Mouse (Mus musculus) common myeloid progenitor, adult 5-6 weeks (primary cell): Measurements from ENCODE around the gene Man2b1. TPM values are rescaled to one million over a fixed set of nuclear protein-coding genes. Genes with fewer than 3 reads are reported as not detected.
A peak's percentile ranks its signal among the peaks of the same experiment; 100 is the strongest.

ENCODE experiments used
- ATAC-seq: replicated peaks from 2 replicates; pipeline ENCODE4 v1.8.0; 2016; ENCODE audit warnings: low read depth, mild to moderate bottlenecking, moderate TSS enrichment, inconsistent platforms; ENCODE audit not compliant: poor library complexity, severe bottlenecking
- total RNA-seq: library from RNA; stranded (forward); fragments of 200-1000, 187-1606 nt; gene quantifications from 2 replicates; pipeline ENCODE4 v1.2.3, GENCODE M21; 2017

Gene Man2b1
- 39.6 and 42.0 TPM in 2 replicates for total RNA-seq

GRCm38 (mm10) chr8:85083108-85083813 lies at the start of gene Man2b1:
Gene Man2b1 (plus strand): TSS chr8:85083270.
- peak; percentile 64 for ATAC-seq

- ATAC-seq, result no peak
Observed at GRCm38 (mm10) chr8:85033867-85034266, 49.2 kb upstream of the Man2b1 start.

GRCm38 (mm10) chr8:85034764-85035163 lies 48.3 kb upstream of the Man2b1 start:
- ATAC-seq, result peak; percentile 31

- ATAC-seq, result no peak
Observed at GRCm38 (mm10) chr8:85035165-85035727, 47.8 kb upstream of the Man2b1 start.

GRCm38 (mm10) chr8:85035728-85036310 lies 47.3 kb upstream of the Man2b1 start:
- ATAC-seq, result 0 out of 2 replicates have a peak, but pooled peaks have one; percentile 12

- ATAC-seq, result peak; percentile 1; the same call in 1 of the 2 replicates
Observed at GRCm38 (mm10) chr8:85036381-85036717, 46.7 kb upstream of the Man2b1 start.

- ATAC-seq, result peak; percentile 80
Observed at GRCm38 (mm10) chr8:85036718-85037365, 46.2 kb upstream of the Man2b1 start, which contains the start of gene Tnpo2. Gene Tnpo2 (plus strand): TSS chr8:85036915.

- peak; percentile 7 for ATAC-seq
Observed at GRCm38 (mm10) chr8:85037366-85037680, 45.7 kb upstream of the Man2b1 start.

GRCm38 (mm10) chr8:85037681-85038531 lies 45.2 kb upstream of the Man2b1 start:
- no peak; the same call in 1 of the 2 replicates for ATAC-seq

GRCm38 (mm10) chr8:85043619-85044018 lies 39.5 kb upstream of the Man2b1 start:
- no peak for ATAC-seq

- no peak for ATAC-seq
Observed at GRCm38 (mm10) chr8:85057367-85057766, 25.7 kb upstream of the Man2b1 start.

- peak; percentile 90 for ATAC-seq
Observed at GRCm38 (mm10) chr8:85059879-85060616, 23.0 kb upstream of the Man2b1 start, which contains the start of gene Fbxw9. Gene Fbxw9 (plus strand): TSS chr8:85060055.

GRCm38 (mm10) chr8:85062603-85063002 lies 20.5 kb upstream of the Man2b1 start:
- ATAC-seq, result no peak

GRCm38 (mm10) chr8:85065213-85065612 lies 17.9 kb upstream of the Man2b1 start:
- no peak for ATAC-seq

- ATAC-seq, result no peak
Observed at GRCm38 (mm10) chr8:85067155-85067554, 15.9 kb upstream of the Man2b1 start.

- ATAC-seq, result no peak
Observed at GRCm38 (mm10) chr8:85067982-85068381, 15.1 kb upstream of the Man2b1 start, which contains the start of gene Gm5741. Gene Gm5741 (minus strand): TSS chr8:85067982.

GRCm38 (mm10) chr8:85071041-85071440 lies 12.0 kb upstream of the Man2b1 start:
- ATAC-seq, result no peak

GRCm38 (mm10) chr8:85071514-85072281 lies 11.4 kb upstream of the Man2b1 start, which contains the start of gene Dhps:
Gene Dhps (plus strand): TSS chr8:85071757.
- peak; percentile 86 for ATAC-seq
